Mouse (Mus musculus): ENCODE measurements at regions not wholly inside any gene's neighbourhood (a gene's known extent, or its start where the extent isn't known, plus 50 kb on each side); places are given as distances from the start of the nearest gene placed in this dataset.

GRCm38 (mm10) chr1:190481071-190481470, 310.6 kb upstream of the Prox1 start:
- Histone ChIP-seq H3K4me3 (ENCODE audit: insufficient read depth, low read depth, low read length) (no peak overlapping the region), H3K27me3 (replicated peaks; ENCODE audit: control insufficient read depth, insufficient read depth, low read length) (no peaks in the 10 kb centered on the region), H3K4me1 (ENCODE audit: control insufficient read depth, insufficient read depth, low read length) (no peaks in the 10 kb centered on the region), H3K27ac (ENCODE audit: insufficient read depth, low read depth, low read length) (no peak overlapping the region), H3K36me3 (ENCODE audit: control insufficient read depth, insufficient read depth, low read length) (no peaks in the 10 kb centered on the region)
- TF ChIP-seq CTCF (conservative IDR thresholded peaks at IDR 0.05; ENCODE audit: insufficient read depth, insufficient read length, low read depth, low read length), result no peak
- no peak for TF ChIP-seq POLR2A (IDR thresholded peaks at IDR 0.05; ENCODE audit: low read depth, low read length)
- WGBS, result 83% methylated on average over 11 of the region's 11 CpGs
- no peak for DNase-seq

GRCm38 (mm10) chr1:190480601-190481000, 310.1 kb upstream of the Prox1 start:
- TF ChIP-seq POLR2A (IDR thresholded peaks at IDR 0.05; ENCODE audit: low read depth, low read length), result no peak
- TF ChIP-seq CTCF (conservative IDR thresholded peaks at IDR 0.05; ENCODE audit: insufficient read depth, insufficient read length, low read depth, low read length), result no peak
- peak; percentile 2 for DNase-seq
- no peak overlapping the region for H3K4me3 ChIP-seq (ENCODE audit: insufficient read depth, low read depth, low read length)
- no peaks in the 10 kb centered on the region for H3K27me3 ChIP-seq (replicated peaks; ENCODE audit: control insufficient read depth, insufficient read depth, low read length)
- no peaks in the 10 kb centered on the region for H3K4me1 ChIP-seq (ENCODE audit: control insufficient read depth, insufficient read depth, low read length)
- H3K27ac ChIP-seq (ENCODE audit: insufficient read depth, low read depth, low read length), result no peak overlapping the region
- 64% methylated on average over 9 of the region's 9 CpGs for WGBS
- H3K36me3 ChIP-seq (ENCODE audit: control insufficient read depth, insufficient read depth, low read length), result no peaks in the 10 kb centered on the region

GRCm38 (mm10) chr1:190472761-190473160, 302.2 kb upstream of the Prox1 start:
- DNase-seq, result no peak
- no peak overlapping the region for H3K27ac ChIP-seq (ENCODE audit: insufficient read depth, low read depth, low read length)
- no peaks in the 10 kb centered on the region for H3K27me3 ChIP-seq (replicated peaks; ENCODE audit: control insufficient read depth, insufficient read depth, low read length)
- TF ChIP-seq CTCF (conservative IDR thresholded peaks at IDR 0.05; ENCODE audit: insufficient read depth, insufficient read length, low read depth, low read length) (no peak), POLR2A (IDR thresholded peaks at IDR 0.05; ENCODE audit: low read depth, low read length) (no peak)
- no peaks in the 10 kb centered on the region for H3K36me3 ChIP-seq (ENCODE audit: control insufficient read depth, insufficient read depth, low read length)
- H3K4me3 ChIP-seq (ENCODE audit: insufficient read depth, low read depth, low read length), result no peak overlapping the region
- 82% methylated on average over 8 of the region's 8 CpGs for WGBS
- H3K4me1 ChIP-seq (ENCODE audit: control insufficient read depth, insufficient read depth, low read length), result no peaks in the 10 kb centered on the region

GRCm38 (mm10) chr1:190470336-190470735, 299.8 kb upstream of the Prox1 start:
- whole genome bisulfite sequencing, result 75% methylated on average over 9 of the region's 9 CpGs
- no peak for TF ChIP-seq POLR2A (IDR thresholded peaks at IDR 0.05; ENCODE audit: low read depth, low read length)
- no peak for TF ChIP-seq CTCF (conservative IDR thresholded peaks at IDR 0.05; ENCODE audit: insufficient read depth, insufficient read length, low read depth, low read length)
- no peak for DNase-seq

GRCm38 (mm10) chr1:190457541-190458061, 287.1 kb upstream of the Prox1 start:
- no peak for DNase-seq
- no peak overlapping the region for H3K27ac ChIP-seq (ENCODE audit: insufficient read depth, low read depth, low read length)
- WGBS, result 74% methylated on average over 12 of the region's 12 CpGs
- H3K4me3 ChIP-seq (ENCODE audit: insufficient read depth, low read depth, low read length), result no peak overlapping the region
- TF ChIP-seq CTCF (conservative IDR thresholded peaks at IDR 0.05; ENCODE audit: insufficient read depth, insufficient read length, low read depth, low read length) (no peak), POLR2A (IDR thresholded peaks at IDR 0.05; ENCODE audit: low read depth, low read length) (no peak)
- H3K27me3 ChIP-seq (replicated peaks; ENCODE audit: control insufficient read depth, insufficient read depth, low read length), result no peaks in the 10 kb centered on the region
- no peaks in the 10 kb centered on the region for H3K36me3 ChIP-seq (ENCODE audit: control insufficient read depth, insufficient read depth, low read length)
- H3K4me1 ChIP-seq (ENCODE audit: control insufficient read depth, insufficient read depth, low read length), result no peaks in the 10 kb centered on the region

More at GRCm38 (mm10) chr1:190470336-190470735, 299.8 kb upstream of the Prox1 start:
- Histone ChIP-seq H3K4me3 (ENCODE audit: insufficient read depth, low read depth, low read length) (no peak overlapping the region), H3K27me3 (replicated peaks; ENCODE audit: control insufficient read depth, insufficient read depth, low read length) (no peaks in the 10 kb centered on the region), H3K36me3 (ENCODE audit: control insufficient read depth, insufficient read depth, low read length) (no peaks in the 10 kb centered on the region), H3K4me1 (ENCODE audit: control insufficient read depth, insufficient read depth, low read length) (no peaks in the 10 kb centered on the region), H3K27ac (ENCODE audit: insufficient read depth, low read depth, low read length) (no peak overlapping the region)

- 82% methylated on average over 10 of the region's 10 CpGs for WGBS
- H3K4me1 ChIP-seq (ENCODE audit: control insufficient read depth, insufficient read depth, low read length), result no peaks in the 10 kb centered on the region
- no peak for DNase-seq
Measured at GRCm38 (mm10) chr1:190453549-190453948, 283.0 kb upstream of the Prox1 start.

GRCm38 (mm10) chr1:190452115-190452842, 281.8 kb upstream of the Prox1 start:
- no peaks in the 10 kb centered on the region for H3K4me1 ChIP-seq (ENCODE audit: control insufficient read depth, insufficient read depth, low read length)
- no peaks in the 10 kb centered on the region for H3K36me3 ChIP-seq (ENCODE audit: control insufficient read depth, insufficient read depth, low read length)
- no peak overlapping the region for H3K4me3 ChIP-seq (ENCODE audit: insufficient read depth, low read depth, low read length)
- no peak for DNase-seq
- 48% methylated on average over 11 of the region's 11 CpGs for WGBS
- no peaks in the 10 kb centered on the region for H3K27me3 ChIP-seq (replicated peaks; ENCODE audit: control insufficient read depth, insufficient read depth, low read length)
- TF ChIP-seq POLR2A (IDR thresholded peaks at IDR 0.05; ENCODE audit: low read depth, low read length), result no peak
- TF ChIP-seq CTCF (conservative IDR thresholded peaks at IDR 0.05; ENCODE audit: insufficient read depth, insufficient read length, low read depth, low read length), result no peak
- H3K27ac ChIP-seq (ENCODE audit: insufficient read depth, low read depth, low read length), result no peak overlapping the region

More at GRCm38 (mm10) chr1:190453549-190453948, 283.0 kb upstream of the Prox1 start:
- TF ChIP-seq POLR2A (IDR thresholded peaks at IDR 0.05; ENCODE audit: low read depth, low read length) (no peak), CTCF (conservative IDR thresholded peaks at IDR 0.05; ENCODE audit: insufficient read depth, insufficient read length, low read depth, low read length) (no peak)
- H3K4me3 ChIP-seq (ENCODE audit: insufficient read depth, low read depth, low read length), result no peak overlapping the region
- H3K27ac ChIP-seq (ENCODE audit: insufficient read depth, low read depth, low read length), result no peak overlapping the region
- no peaks in the 10 kb centered on the region for H3K36me3 ChIP-seq (ENCODE audit: control insufficient read depth, insufficient read depth, low read length)
- H3K27me3 ChIP-seq (replicated peaks; ENCODE audit: control insufficient read depth, insufficient read depth, low read length), result no peaks in the 10 kb centered on the region
